Mouse (Mus musculus) ES-Bruce4 (cell line): ENCODE results near the gene Nap1l5. TPM values are rescaled to one million over a fixed set of nuclear protein-coding genes. Genes with fewer than 3 reads are reported as not detected.

Source experiments
- H3K27ac ChIP-seq: 2 replicates; pipeline ENCODE4 v1.5.1; 2012; ENCODE audit warnings: low read length, inconsistent platforms; ENCODE audit not compliant: insufficient read depth
- H3K27me3 ChIP-seq: 2 replicates; pipeline ENCODE4 v1.6.1; 2012; ENCODE audit warnings: mild to moderate bottlenecking, low read length, inconsistent platforms; ENCODE audit not compliant: control insufficient read depth, poor library complexity, insufficient read depth, severe bottlenecking
- H3K36me3 ChIP-seq: 2 replicates; pipeline ENCODE4 v1.6.1; 2012; ENCODE audit warnings: inconsistent platforms, mild to moderate bottlenecking, low read length, moderate library complexity; ENCODE audit not compliant: control insufficient read depth, poor library complexity, insufficient read depth, severe bottlenecking
- H3K4me1 ChIP-seq: one replicate; pipeline ENCODE4 v1.8.1; 2011; ENCODE audit warnings: low read length; ENCODE audit not compliant: control insufficient read depth, insufficient read depth
- H3K4me3 ChIP-seq: 2 replicates; pipeline ENCODE4 v1.5.1; 2011; ENCODE audit warnings: low read depth, mild to moderate bottlenecking, low read length
- H3K9ac ChIP-seq: 2 replicates; pipeline ENCODE4 v1.6.1; 2012; ENCODE audit warnings: low read depth, mild to moderate bottlenecking, inconsistent platforms; ENCODE audit not compliant: poor library complexity, severe bottlenecking
- H3K9me3 ChIP-seq: replicated peaks from 2 replicates; pipeline ENCODE4 v1.6.1; 2012; ENCODE audit warnings: mild to moderate bottlenecking, low read length, inconsistent platforms; ENCODE audit not compliant: control insufficient read depth, poor library complexity, insufficient read depth, severe bottlenecking
- CTCF ChIP-seq: IDR thresholded peaks from one replicate; pipeline ENCODE4 v1.8.1; 2011; ENCODE audit warnings: low read depth, low read length
- EP300 ChIP-seq: IDR thresholded peaks from 2 replicates; pipeline ENCODE4 v1.6.1; 2011; ENCODE audit warnings: low read depth, low read length; ENCODE audit not compliant: insufficient read depth
- POLR2A ChIP-seq: IDR thresholded peaks from one replicate; pipeline ENCODE4 v1.8.1; 2011; ENCODE audit warnings: low read length; ENCODE audit not compliant: insufficient read depth
- polyA plus RNA-seq: library from polyadenylated mRNA; stranded (reverse); fragments of >200 nt; gene quantifications from 2 replicates; pipeline ENCODE4 v1.2.4, GENCODE M21; 2011; ENCODE audit warnings: low read depth; ENCODE audit not compliant: missing spikeins, insufficient read depth, insufficient read length

The Nap1l5 gene
- polyA plus RNA-seq, 1 experiment = not detected

DNA sequence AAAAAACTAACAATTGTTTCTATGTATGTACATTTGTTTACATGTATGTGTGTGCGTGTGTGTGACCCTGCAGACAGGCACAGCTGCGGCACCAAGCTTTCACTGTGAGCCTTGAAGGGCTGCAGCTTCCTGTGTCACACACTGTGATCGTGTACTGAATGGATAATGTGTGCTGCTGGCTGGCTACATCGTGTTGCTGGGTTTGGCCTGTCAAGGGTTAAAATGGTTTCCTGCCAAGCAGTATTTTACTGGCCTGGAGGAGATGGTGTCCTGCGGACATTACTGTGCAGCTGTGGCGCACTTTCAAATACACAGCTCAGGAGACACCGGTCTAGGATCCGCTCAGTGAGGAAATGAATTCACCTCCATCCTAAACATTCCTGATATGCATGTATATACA, 3.7 kb downstream of the Nap1l5 start:
- Histone ChIP-seq H3K27me3 (no peaks in the 10 kb centered on the region; the same call in 1 of the 2 replicates), H3K4me3 (no peak overlapping the region), H3K9me3 (peaks cover 28% of the 10 kb centered on the region), H3K9ac (no peak overlapping the region), H3K27ac (no peak overlapping the region), H3K4me1 (no peaks in the 10 kb centered on the region), H3K36me3 (no peaks in the 10 kb centered on the region)
- TF ChIP-seq CTCF (no peak), POLR2A (no peak), EP300 (no peak)

DNA sequence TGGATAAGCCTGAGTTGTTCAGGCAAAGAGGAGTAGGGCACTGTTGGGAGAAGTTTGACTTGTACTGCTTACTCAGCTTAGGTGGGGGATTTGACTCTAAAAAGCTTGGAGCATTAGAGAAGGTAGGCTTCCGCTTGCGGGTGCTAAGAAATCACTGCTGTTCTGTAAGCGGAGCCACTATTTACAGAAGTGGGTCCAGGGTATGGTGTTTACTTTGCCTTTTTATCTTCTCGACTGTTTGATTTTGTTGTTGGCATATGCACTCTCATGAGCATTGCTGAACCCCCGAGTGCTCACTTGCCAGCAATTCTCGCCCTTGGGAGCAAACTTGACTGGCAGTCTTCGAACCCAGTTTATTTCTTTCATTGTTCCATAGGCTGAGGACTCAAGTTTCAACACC, 6.3 kb downstream of the Nap1l5 start:
- H3K27ac ChIP-seq = no peak overlapping the region
- H3K4me1 ChIP-seq = no peaks in the 10 kb centered on the region
- no peaks in the 10 kb centered on the region; the same call in 1 of the 2 replicates for H3K36me3 ChIP-seq
- no peak overlapping the region for H3K4me3 ChIP-seq
- no peak for TF ChIP-seq CTCF
- TF ChIP-seq POLR2A = no peak
- no peak for TF ChIP-seq EP300
- H3K27me3 ChIP-seq = no peaks in the 10 kb centered on the region
- H3K9me3 ChIP-seq = peaks cover 10% of the 10 kb centered on the region
- H3K9ac ChIP-seq = no peak overlapping the region

DNA sequence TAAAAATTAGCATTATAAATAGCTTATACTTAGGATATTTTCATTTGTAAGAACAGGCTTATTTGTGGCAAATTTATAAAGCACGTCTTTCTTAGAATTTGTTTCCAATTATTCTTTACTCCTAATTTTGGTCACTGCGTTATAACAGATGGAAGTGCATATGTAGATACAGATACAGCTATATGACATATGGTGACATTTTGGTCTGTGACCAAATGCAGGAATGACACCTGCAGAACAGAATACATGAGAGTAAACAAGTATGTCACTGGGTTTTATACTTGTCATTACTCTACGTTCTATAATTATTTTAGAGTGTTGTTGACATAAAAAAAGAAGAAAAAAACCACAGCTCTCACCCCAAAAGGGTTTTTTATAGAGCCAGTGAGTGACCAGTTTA, 7.8 kb downstream of the Nap1l5 start:
- Histone ChIP-seq H3K27me3 (no peaks in the 10 kb centered on the region), H3K36me3 (no peaks in the 10 kb centered on the region; the same call in 1 of the 2 replicates), H3K9ac (no peak overlapping the region), H3K9me3 (no peaks in the 10 kb centered on the region), H3K27ac (no peak overlapping the region), H3K4me3 (no peak overlapping the region), H3K4me1 (no peaks in the 10 kb centered on the region)
- no peak for TF ChIP-seq CTCF
- no peak for TF ChIP-seq EP300
- no peak for TF ChIP-seq POLR2A

DNA sequence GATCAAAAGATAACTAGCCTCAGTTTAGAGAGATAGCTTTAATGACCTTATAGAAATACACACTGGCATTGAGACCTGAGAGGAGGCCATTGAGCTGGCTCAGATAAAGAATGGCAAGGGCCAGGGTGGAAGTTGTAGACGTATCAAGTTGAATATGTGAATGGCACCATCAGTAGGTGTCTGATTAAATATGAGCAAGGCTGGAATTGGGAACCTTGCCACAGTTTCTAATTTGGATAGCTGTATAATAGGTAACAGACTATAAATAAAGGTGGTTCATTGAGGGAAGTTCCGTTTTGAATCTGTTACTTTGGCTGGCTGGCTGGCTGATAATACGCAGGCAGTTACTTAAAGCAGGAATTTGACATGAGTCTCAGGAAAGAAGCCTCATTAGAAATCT, 10.2 kb downstream of the Nap1l5 start:
- no peak overlapping the region for H3K4me3 ChIP-seq
- H3K36me3 ChIP-seq = no peaks in the 10 kb centered on the region; the same call in 1 of the 2 replicates
- TF ChIP-seq POLR2A = no peak
- TF ChIP-seq CTCF = no peak
- no peak for TF ChIP-seq EP300
- no peak overlapping the region for H3K27ac ChIP-seq
- no peaks in the 10 kb centered on the region for H3K9me3 ChIP-seq
- no peak overlapping the region for H3K9ac ChIP-seq
- no peaks in the 10 kb centered on the region for H3K4me1 ChIP-seq
- H3K27me3 ChIP-seq = no peaks in the 10 kb centered on the region

DNA sequence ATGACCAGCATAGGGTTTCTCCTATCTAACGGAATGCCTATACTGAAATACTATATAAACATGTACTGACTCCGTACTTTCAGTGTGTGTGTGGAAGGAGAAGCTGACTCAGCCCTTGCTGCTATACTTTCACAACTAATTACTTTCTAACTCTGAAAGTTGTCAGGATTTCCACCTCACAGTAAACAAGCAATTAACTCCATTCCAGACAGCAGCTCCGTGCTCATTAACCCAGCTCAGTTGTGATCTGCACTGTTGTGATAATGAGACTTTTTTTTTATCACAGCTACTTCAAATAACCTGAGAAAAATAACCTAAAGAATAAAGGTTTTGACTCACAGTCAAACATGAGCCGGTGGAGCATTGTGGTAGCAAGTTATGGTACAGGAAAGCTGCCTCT, 11.9 kb downstream of the Nap1l5 start:
- Histone ChIP-seq H3K27me3 (no peaks in the 10 kb centered on the region), H3K9ac (no peak overlapping the region)
- TF ChIP-seq EP300 (no peak), POLR2A (no peak), CTCF (no peak)

DNA sequence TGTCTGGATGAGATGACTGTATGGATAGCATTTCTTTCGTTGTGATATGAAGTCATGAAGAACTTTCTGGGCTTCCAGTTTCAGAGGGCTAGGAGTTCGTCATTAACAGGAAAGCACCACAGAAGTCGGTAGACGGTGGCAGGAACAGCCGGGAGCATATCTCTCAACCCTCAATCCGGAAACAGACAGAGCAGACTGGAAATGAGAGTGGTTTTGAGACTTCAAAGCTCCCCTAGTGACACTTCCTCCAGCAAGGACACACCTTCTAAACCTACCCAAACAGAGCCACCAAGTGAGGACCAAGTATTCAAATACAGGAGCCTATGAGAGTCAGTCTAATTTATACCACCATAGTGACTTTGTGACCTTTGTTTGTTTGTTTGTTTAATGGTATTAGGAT, 13.6 kb downstream of the Nap1l5 start:
- Histone ChIP-seq H3K9me3 (no peaks in the 10 kb centered on the region), H3K27ac (no peak overlapping the region), H3K36me3 (no peaks in the 10 kb centered on the region; the same call in 1 of the 2 replicates), H3K4me1 (no peaks in the 10 kb centered on the region), H3K27me3 (no peaks in the 10 kb centered on the region), H3K9ac (no peak overlapping the region), H3K4me3 (no peak overlapping the region)
- TF ChIP-seq CTCF (no peak), EP300 (no peak), POLR2A (no peak)

More for the DNA sequence above, 11.9 kb downstream of the Nap1l5 start:
- Histone ChIP-seq H3K4me3 (no peak overlapping the region), H3K36me3 (no peaks in the 10 kb centered on the region; the same call in 1 of the 2 replicates), H3K27ac (no peak overlapping the region), H3K9me3 (no peaks in the 10 kb centered on the region), H3K4me1 (no peaks in the 10 kb centered on the region)
